Mouse (Mus musculus): Measurements from ENCODE around the gene Gm11549.
A peak's percentile ranks its signal among the peaks of the same experiment; 100 is the strongest.

DNA sequence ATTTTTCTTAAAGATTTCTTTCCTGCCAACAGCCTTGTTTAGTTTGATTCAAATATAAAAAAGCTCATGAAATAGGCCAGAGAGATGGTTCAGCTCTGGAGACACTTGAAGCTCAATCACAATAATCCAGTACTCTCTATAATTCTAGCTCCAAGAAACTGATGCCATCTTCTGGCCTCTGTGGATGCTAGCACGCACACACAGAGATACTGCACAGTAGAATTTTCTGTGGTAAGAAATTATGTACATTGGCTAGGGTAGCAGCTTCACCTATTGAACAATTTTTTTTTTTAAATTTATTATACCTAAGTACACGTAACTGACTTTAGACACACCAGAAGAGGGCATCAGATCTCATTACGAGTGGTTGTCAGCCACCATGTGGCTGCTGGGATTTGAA lies 42.1 kb upstream of the Gm11549 start:
- TF ChIP-seq CTCF (IDR thresholded peaks at IDR 0.05; ENCODE audit: low read depth) (peak; percentile 6; the same call in 1 of the 2 replicates), EP300 (IDR thresholded peaks at IDR 0.05; ENCODE audit: low read depth) (no peak)
